Mouse (Mus musculus) liver, adult 2 months (tissue): ENCODE measurements at regions not wholly inside any gene's neighbourhood (a gene's known extent, or its start where the extent isn't known, plus 50 kb on each side); places are given as distances from the start of the nearest gene placed in this dataset.

ENCODE experiments used
- DNase-seq: peaks from one replicate; pipeline ENCODE4 v3.0.0-alpha.2; 2011; ENCODE audit warnings: low read depth, low spot score; ENCODE audit errors: extremely low read depth
- H3K27ac ChIP-seq: fragments of 200-500 bp; replicated peaks from 2 replicates; pipeline ENCODE4 v1.5.1; 2012; ENCODE audit warnings: low read depth, mild to moderate bottlenecking, control low read depth, inconsistent platforms, low read length; ENCODE audit not compliant: insufficient read depth
- H3K27me3 ChIP-seq: fragments of 200-500 bp; 2 replicates; pipeline ENCODE4 v1.6.1; 2012; ENCODE audit warnings: mild to moderate bottlenecking, moderate library complexity, low read length, inconsistent platforms; ENCODE audit not compliant: control insufficient read depth, insufficient read depth
- H3K36me3 ChIP-seq: fragments of 200-500 bp; 2 replicates; pipeline ENCODE4 v1.6.1; 2012; ENCODE audit warnings: low read length, inconsistent platforms; ENCODE audit not compliant: control insufficient read depth, insufficient read depth
- H3K4me1 ChIP-seq: fragments of 200-500 bp; 2 replicates; pipeline ENCODE4 v1.6.1; 2011; ENCODE audit warnings: low read length; ENCODE audit not compliant: control insufficient read depth, insufficient read depth
- H3K4me3 ChIP-seq: fragments of 200-500 bp; 2 replicates; pipeline ENCODE4 v1.5.1; 2011; ENCODE audit warnings: low read depth, mild to moderate bottlenecking, control low read depth, low read length, moderate library complexity; ENCODE audit not compliant: insufficient read depth
- H3K79me2 ChIP-seq: fragments of 200-500 bp; 2 replicates; pipeline ENCODE4 v1.6.1; 2012; ENCODE audit warnings: inconsistent platforms, mild to moderate bottlenecking, low read length, moderate library complexity; ENCODE audit not compliant: control insufficient read depth, insufficient read depth
- H3K9ac ChIP-seq: fragments of 200-500 bp; 2 replicates; pipeline ENCODE4 v1.6.1; 2012; ENCODE audit warnings: low read depth, mild to moderate bottlenecking, control low read depth, inconsistent platforms, low read length
- CTCF ChIP-seq: fragments of 200-500 bp; IDR thresholded peaks from 2 replicates; pipeline ENCODE4 v1.5.1; 2011; ENCODE audit warnings: low read depth, low read length, control low read depth
- POLR2A ChIP-seq: fragments of 200-500 bp; IDR thresholded peaks from 2 replicates; pipeline ENCODE4 v1.6.1; 2011; ENCODE audit warnings: low read length, control low read depth; ENCODE audit not compliant: insufficient read depth; ENCODE audit errors: extremely low read depth
- WGBS: fragments of 180-500 bp; shearing (Covaris S2); methylation state at CpG from one replicate; pipeline ENCODE4 v1.1.7; 2018; 5-methylcytosine and 5-hydroxymethylcytosine counted together

GRCm38 (mm10) chr16:72218021-72218420 is 90.1 kb upstream of the Robo1 start:
- H3K79me2 ChIP-seq, result no peaks in the 10 kb centered on the region
- H3K36me3 ChIP-seq, result no peaks in the 10 kb centered on the region
- peak; percentile 39 for DNase-seq
- no peaks in the 10 kb centered on the region for H3K27me3 ChIP-seq
- H3K4me1 ChIP-seq, result no peaks in the 10 kb centered on the region
- H3K27ac ChIP-seq, result no peak overlapping the region
- WGBS, result 4% methylated on average over 3 of the region's 3 CpGs
- no peak overlapping the region for H3K9ac ChIP-seq
- TF ChIP-seq POLR2A (no peak), CTCF (0 out of 2 replicates have a peak, but pooled peaks have one; percentile 8)
- H3K4me3 ChIP-seq, result no peak overlapping the region

DNA sequence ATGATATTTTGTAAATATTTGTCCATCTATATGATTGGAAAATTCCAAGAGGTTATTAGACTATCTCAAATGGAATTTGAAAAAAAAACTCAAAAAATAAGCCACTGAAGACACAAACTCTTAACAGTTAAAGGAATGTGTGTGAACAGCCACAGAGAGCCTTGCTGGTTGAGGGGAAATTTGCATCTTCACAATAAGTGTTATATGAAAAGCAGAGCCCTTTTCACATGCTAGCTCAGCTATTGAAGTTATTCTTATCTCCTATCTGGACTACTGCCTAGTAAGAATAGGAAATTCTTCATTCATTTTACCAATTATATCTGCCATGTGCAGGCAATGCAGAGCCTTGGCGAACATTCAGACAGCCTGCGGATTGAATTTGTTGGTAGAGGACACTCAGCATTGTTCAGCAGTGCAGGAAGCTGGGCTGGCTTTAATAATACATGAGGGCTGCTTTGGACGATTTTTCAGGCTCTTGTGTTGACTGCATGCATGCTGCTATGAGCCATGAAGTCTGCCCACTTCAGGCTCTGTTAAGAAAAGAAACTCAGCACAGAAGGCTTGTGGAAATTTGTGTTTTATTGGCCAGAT is 86.1 kb upstream of the Robo1 start:
- H3K9ac ChIP-seq, result no peak overlapping the region
- no peaks in the 10 kb centered on the region for H3K36me3 ChIP-seq
- TF ChIP-seq CTCF (no peak), POLR2A (no peak)
- WGBS, result 54% methylated on average over 3 of the region's 3 CpGs
- H3K27ac ChIP-seq, result no peak overlapping the region
- H3K27me3 ChIP-seq, result no peaks in the 10 kb centered on the region
- no peaks in the 10 kb centered on the region for H3K79me2 ChIP-seq
- H3K4me3 ChIP-seq, result no peak overlapping the region
- H3K4me1 ChIP-seq, result no peaks in the 10 kb centered on the region
- DNase-seq, result no peak

DNA sequence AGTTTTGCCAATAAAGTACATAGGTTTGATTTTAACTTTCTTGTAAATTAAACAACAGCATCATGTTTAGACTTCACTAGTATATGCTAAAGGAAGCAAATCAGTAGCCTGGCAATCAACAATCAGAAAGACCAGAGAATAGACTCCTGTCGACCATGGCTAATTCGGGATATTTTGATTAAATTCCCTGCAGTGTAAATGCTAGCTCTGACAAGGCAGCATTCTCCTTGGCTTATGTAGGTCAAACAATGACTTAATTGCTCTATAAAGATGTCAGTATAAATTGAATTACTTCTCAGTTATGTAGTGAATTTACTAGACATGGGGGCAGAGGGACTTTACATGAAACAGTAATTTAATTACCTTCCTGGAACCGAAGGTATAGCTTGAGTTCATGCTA is 84.2 kb upstream of the Robo1 start:
- Histone ChIP-seq H3K4me1 (no peaks in the 10 kb centered on the region), H3K9ac (no peak overlapping the region), H3K27me3 (no peaks in the 10 kb centered on the region), H3K27ac (no peak overlapping the region), H3K36me3 (no peaks in the 10 kb centered on the region), H3K79me2 (no peaks in the 10 kb centered on the region), H3K4me3 (no peak overlapping the region)
- WGBS, result 78% methylated on average over 3 of the region's 3 CpGs
- no peak for DNase-seq
- no peak for TF ChIP-seq CTCF
- no peak for TF ChIP-seq POLR2A

DNA sequence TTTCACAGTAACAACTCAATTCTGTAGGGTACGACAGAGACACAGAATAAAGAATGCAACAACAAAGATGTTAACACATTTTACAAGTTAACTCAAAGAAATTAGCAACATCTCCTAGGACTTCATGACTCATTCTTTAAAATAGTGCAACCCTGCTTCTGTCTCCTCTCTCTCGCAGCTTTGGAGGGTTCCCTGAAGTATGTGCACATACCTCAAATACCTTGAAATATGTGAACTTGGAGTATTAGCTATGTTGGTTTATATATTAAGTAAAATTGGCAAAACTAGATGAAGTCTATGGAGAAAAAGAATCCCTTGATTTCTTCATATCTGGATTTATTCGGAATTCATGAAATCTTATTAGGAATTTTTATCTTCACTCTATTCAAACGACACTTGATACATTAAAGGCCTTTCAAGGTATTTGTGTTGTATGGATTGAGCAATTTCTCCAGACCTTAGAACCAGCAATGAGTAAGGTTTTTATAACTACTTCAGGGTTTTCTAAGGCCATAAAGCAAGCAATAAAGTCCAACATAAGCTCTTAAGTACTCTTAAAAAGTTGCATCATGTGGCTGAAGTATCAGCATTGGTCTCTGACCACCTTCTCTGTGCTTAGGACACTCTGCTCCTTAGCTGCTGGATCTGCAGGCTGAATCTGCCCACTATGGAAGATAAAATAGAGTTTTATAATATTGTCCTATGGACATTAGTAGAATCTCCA is 82.8 kb upstream of the Robo1 start:
- Histone ChIP-seq H3K36me3 (no peaks in the 10 kb centered on the region), H3K4me3 (no peak overlapping the region), H3K4me1 (no peaks in the 10 kb centered on the region), H3K9ac (no peak overlapping the region), H3K27ac (no peak overlapping the region), H3K27me3 (no peaks in the 10 kb centered on the region), H3K79me2 (no peaks in the 10 kb centered on the region)
- DNase-seq, result no peak
- TF ChIP-seq POLR2A (no peak), CTCF (no peak)
- WGBS, result 78% methylated on average over 4 of the region's 4 CpGs

GRCm38 (mm10) chr16:72234366-72234765 is 73.7 kb upstream of the Robo1 start:
- H3K79me2 ChIP-seq, result no peaks in the 10 kb centered on the region
- no peaks in the 10 kb centered on the region for H3K4me1 ChIP-seq
- H3K36me3 ChIP-seq, result no peaks in the 10 kb centered on the region
- no peak overlapping the region for H3K4me3 ChIP-seq
- no peak for DNase-seq
- no peaks in the 10 kb centered on the region for H3K27me3 ChIP-seq
- no peak overlapping the region for H3K9ac ChIP-seq
- no peak overlapping the region for H3K27ac ChIP-seq
- WGBS, result 20% methylated on average over 1 of the region's 1 CpGs
- no peak for TF ChIP-seq CTCF
- TF ChIP-seq POLR2A, result no peak

DNA sequence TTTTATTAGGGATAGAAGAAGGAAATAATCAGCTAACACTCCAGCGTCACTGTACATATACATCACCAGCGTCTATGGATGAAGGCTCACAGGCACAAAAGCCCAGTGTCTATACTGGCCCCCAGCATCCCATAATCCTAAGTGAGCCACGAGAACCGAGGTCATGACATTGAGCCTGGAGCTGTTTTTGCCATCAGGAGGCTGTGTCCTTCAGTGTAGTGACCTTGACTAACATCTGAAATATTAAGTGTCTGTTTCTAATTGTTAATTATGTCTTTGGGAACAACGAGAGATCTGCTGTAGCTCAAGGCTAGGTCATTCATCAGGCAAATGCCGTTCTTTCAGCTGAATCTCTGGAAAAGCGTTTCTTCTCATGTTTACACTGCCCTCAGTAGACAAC is 68.5 kb upstream of the Robo1 start:
- no peak for DNase-seq
- no peaks in the 10 kb centered on the region for H3K27me3 ChIP-seq
- no peaks in the 10 kb centered on the region for H3K4me1 ChIP-seq
- H3K27ac ChIP-seq, result no peak overlapping the region
- no peaks in the 10 kb centered on the region for H3K79me2 ChIP-seq
- no peak overlapping the region for H3K9ac ChIP-seq
- WGBS, result 72% methylated on average over 7 of the region's 7 CpGs
- H3K4me3 ChIP-seq, result no peak overlapping the region
- TF ChIP-seq POLR2A (no peak), CTCF (no peak)
- no peaks in the 10 kb centered on the region for H3K36me3 ChIP-seq
